Mouse (Mus musculus) spleen, postnatal 36 days (tissue): Measurements from ENCODE around the gene Clnk.

ENCODE experiments used
- DNase-seq, 2 experiments: peaks; one replicate each; pipeline ENCODE4 v3.0.0; 2022; ENCODE audit warnings: low spot score in 2 of 2, mixed read lengths in 1 of 2

Gene Clnk

GRCm38 (mm10) chr5:38857591-38857990 lies 19.0 kb downstream of the Clnk start:
- no peak for DNase-seq

- DNase-seq = no peak
Observed at GRCm38 (mm10) chr5:38850171-38850570, 26.4 kb downstream of the Clnk start.

GRCm38 (mm10) chr5:38845529-38845928 lies 31.1 kb downstream of the Clnk start:
- no peak for DNase-seq

GRCm38 (mm10) chr5:38844312-38844711 lies 32.3 kb downstream of the Clnk start:
- DNase-seq = no peak

GRCm38 (mm10) chr5:38839981-38840380 lies 36.6 kb downstream of the Clnk start:
- no peak for DNase-seq

- DNase-seq = no peak
Observed at GRCm38 (mm10) chr5:38827310-38827709, 49.3 kb downstream of the Clnk start.

- no peak for DNase-seq
Observed at GRCm38 (mm10) chr5:38826586-38826985, 50.0 kb downstream of the Clnk start.

GRCm38 (mm10) chr5:38824132-38824965 lies 52.3 kb downstream of the Clnk start:
- no peak for DNase-seq

- no peak for DNase-seq
Observed at GRCm38 (mm10) chr5:38813391-38814109, 63.1 kb downstream of the Clnk start.

GRCm38 (mm10) chr5:38812916-38813315 lies 63.7 kb downstream of the Clnk start:
- DNase-seq = no peak

- no peak for DNase-seq
Observed at GRCm38 (mm10) chr5:38812386-38812785, 64.2 kb downstream of the Clnk start.

GRCm38 (mm10) chr5:38798910-38799309 lies 77.7 kb downstream of the Clnk start:
- DNase-seq = no peak

GRCm38 (mm10) chr5:38795139-38795538 lies 81.5 kb downstream of the Clnk start:
- no peak for DNase-seq

GRCm38 (mm10) chr5:38791116-38791515 lies 85.5 kb downstream of the Clnk start:
- no peak for DNase-seq

GRCm38 (mm10) chr5:38788820-38789219 lies 87.8 kb downstream of the Clnk start:
- no peak for DNase-seq

GRCm38 (mm10) chr5:38787851-38788520 lies 88.6 kb downstream of the Clnk start:
- DNase-seq = no peak

- no peak for DNase-seq
Observed at GRCm38 (mm10) chr5:38786126-38786525, 90.5 kb downstream of the Clnk start.

GRCm38 (mm10) chr5:38785686-38786085 lies 90.9 kb downstream of the Clnk start:
- no peak for DNase-seq

GRCm38 (mm10) chr5:38781813-38782212 lies 94.8 kb downstream of the Clnk start:
- DNase-seq = peak; percentile 17 to 20

- no peak for DNase-seq
Observed at GRCm38 (mm10) chr5:38780631-38781030, 96.0 kb downstream of the Clnk start.

GRCm38 (mm10) chr5:38780045-38780444 lies 96.6 kb downstream of the Clnk start:
- no peak for DNase-seq

GRCm38 (mm10) chr5:38775500-38775899 lies 101.1 kb downstream of the Clnk start:
- no peak for DNase-seq
